Mouse (Mus musculus): ENCODE results near the gene Tle2.

DNA sequence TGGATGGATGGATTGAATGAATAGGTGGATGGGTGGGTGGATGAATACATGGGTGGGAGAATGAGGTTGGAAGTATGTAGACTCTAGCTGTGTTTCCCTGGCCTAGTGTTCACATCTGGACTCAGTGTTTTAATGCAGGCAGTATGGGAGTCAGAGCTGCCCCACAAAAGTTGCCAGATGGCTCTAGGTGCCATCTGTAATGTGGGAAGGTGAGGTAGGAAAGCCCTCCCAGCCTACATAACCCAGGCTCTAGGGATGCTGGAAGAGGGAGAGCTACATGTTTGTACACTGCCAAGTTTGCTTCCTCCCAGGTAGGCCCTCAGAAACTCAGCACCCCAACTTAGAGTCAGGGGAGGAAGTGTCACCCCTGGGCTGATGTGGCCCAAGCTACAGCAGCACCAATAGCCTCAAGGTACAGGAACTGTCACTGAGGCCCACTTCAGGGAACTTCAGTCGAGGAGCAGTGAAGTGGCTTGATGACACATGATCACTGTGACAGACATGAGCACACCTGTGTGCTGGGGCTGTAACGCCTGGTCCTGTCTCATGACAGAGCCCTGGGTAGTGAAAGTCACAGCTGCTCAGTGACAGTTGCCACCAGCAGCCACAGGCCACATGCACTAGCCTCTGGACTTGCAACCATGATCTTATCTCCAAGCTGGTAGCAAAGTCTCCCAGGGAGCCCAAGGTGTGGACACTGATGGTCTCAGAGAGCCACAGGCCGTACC, 35.9 kb upstream of the Tle2 start:
- TF ChIP-seq CTCF (IDR thresholded peaks at IDR 0.05; ENCODE audit: insufficient read depth, low read length) (no peak), POLR2A (IDR thresholded peaks at IDR 0.05; ENCODE audit: borderline replicate concordance, extremely low read depth, low read depth, low read length) (no peak)
